Mouse (Mus musculus): Measurements from ENCODE around the gene Dnajc19.
"Not testable (repeated sequence)": the region's sequence is repeated elsewhere in the genome, so short reads cannot be mapped to it uniquely, and the experiment has no call there.

Gene Dnajc19

DNA sequence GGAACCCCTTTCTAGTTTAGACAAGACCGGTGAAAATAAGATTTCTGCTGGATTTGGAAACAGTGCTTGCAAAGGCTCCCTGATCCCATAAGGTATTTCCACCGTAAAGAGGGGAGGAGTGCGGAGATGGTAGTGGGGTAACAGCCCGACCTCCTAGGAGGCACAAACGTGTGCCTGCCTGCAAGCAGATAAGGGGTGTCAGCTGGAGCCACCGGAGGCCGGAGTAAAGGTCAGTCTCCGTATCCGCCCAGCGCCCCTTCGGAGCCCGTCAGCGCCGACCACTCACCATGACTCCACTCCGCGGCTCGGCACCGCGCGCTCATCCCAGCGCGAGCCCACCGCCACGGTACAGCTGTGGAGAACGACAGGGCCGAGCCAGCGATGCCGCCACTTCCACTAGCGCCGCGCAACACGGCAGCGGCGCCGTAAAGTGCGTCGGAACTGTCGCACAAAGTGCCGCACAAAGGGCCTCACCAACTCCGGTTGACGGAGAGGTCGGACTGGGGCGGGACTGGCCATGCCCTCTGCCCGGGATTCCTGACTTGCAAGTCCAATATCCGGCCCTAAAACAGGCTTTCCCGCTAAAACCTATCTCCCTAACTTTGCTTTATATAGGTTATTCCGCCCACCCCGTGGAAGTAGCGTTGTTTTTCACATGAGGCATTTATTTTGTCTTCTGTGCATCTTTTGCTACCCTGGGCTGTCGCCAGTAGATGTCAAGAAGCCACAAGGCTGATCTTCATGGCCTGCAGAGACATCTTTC lies at the start of gene Dnajc19:
Gene Dnajc19, minus strand, starts transcription at position 422 of the 763 bp plus-strand sequence.
- peak; percentile 77 to 85 for DNase-seq (ENCODE audit: low read depth in 2 of 2, low spot score in 2 of 2)

DNA sequence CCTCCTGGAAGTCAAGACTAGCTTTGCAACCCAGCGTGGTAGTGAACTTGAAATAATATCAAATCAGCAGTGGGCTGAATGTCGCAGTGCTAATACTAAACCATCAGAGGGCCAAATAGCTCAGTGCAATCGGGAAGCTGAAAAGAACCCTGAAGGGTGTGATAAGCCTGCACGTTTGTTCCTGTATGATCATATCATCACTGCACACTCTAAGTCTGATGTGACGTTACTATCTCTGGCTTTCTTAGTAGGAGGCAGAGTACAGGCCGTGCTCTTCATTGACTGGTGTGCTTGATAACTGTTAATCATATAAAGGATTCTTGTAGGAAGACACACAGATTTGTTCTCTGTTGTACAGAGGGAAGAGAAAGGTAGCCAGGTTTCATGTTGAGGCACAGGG lies 48.8 kb upstream of the Dnajc19 start:
- no peak for DNase-seq (ENCODE audit: low read depth in 2 of 2, low spot score in 2 of 2)

DNA sequence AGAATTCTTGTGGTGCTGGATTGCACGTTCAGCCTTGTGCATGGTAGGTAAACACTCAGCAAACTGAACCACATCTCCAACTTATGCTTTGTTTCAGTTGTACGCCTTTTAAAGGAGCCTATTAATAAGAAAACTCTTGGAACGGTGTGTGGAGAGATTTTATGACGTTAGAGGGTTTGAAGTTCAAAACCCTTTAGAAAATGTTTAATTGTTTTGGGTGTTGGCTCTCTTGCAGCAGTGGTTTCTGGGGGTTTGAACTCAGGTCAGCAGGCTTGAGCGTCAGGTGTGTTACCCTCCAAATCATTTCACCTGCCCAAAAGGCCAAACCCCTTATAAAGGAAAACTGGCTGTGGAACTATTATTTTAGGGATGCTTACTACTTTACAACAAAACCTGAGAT lies 40.2 kb upstream of the Dnajc19 start:
- DNase-seq (ENCODE audit: low read depth in 2 of 2, low spot score in 2 of 2) = no peak

DNA sequence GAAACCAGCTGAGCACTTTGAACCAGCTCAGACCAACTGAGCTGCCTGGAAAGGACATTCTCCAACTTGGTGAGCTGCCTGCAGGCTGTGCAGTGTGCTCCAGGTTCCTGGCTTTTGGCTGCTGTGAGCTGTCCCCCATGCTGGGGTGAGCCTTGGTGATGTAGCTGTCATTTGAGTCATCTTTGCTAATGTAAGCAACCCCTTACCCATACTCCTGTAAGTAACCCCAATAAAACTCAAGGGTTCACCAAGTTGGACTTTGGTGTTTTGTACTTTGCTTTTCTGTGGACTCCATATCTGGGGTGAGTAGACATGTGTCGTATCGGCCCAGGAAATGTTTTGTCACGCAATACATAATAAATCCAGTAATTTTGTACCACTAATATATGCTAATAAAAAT lies 39.7 kb upstream of the Dnajc19 start:
- DNase-seq (ENCODE audit: low read depth in 2 of 2, low spot score in 2 of 2) = no peak

DNA sequence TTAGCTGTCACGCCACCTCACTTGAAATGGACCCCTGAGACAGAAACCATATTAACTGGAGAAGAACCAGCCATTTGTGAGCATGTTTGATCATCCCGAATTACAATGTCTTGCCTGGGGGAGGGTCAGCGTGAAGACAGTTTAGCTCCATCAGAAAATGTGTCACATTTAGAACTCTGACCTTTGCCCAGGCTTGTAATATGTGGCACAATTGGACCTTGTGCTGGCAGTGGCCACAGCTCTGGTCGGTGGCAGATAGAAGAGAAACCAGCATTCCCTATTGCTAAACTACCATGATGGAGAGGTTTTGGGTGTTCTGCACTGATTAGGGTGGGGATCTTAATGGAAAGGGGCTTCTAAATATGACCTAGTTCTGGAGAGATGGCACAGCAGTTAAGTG lies 38.7 kb upstream of the Dnajc19 start:
- DNase-seq (ENCODE audit: low read depth in 2 of 2, low spot score in 2 of 2) = no peak

DNA sequence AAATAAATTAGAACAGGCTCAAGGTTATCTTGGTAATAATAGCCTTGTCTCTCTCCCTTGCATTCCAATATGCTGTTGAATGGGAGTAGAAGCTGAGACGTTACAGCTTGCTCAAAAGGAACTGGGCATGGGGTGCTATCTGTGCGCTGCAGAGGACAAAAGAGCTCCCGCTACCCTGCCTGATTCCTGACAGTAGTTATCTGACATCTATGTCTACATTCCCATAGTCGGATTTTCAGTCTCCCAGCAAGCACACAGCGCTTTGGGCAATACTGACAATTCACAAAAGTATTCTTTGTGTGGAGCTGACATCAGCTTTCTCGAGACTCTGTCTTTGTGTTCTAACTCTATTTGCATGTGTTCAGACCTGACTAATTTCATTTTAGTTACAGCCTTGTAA lies 34.7 kb upstream of the Dnajc19 start:
- no peak for DNase-seq (ENCODE audit: low read depth in 2 of 2, low spot score in 2 of 2)

DNA sequence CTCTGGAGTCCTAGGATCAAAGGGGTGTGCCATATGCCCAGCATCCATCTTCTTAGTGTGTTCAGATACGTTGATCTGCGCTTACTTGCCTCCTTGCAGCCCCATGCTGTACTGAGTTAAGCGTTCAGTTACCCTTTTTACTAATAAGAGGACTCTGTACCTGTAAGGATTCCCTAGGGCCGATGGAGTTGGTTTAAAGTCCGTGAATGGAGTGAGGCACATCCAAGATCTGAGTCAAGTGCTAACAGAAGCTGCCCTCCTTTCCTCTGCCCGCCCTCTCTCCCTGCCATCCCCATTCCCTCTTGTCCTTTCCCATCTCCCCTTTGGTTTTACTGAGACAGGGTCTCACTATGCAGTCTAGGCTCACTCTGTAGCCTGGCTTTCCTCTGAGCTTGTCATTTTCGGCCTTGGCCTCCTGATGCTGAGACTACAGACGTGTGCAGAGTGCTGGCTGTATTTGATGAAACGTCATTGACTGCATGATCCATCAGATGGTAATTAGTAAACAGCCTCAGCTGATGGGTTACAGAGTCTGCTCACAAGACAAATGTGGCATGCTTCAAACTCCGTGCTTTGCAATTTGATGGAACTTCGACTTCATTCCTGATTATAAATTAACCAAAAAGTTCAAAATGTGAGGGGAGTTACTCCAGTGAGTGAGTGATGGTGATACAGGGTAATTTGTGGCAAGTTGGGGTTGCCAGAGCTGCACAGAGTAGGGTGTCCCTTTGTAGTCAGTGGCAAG lies 31.0 kb upstream of the Dnajc19 start:
- DNase-seq (ENCODE audit: low read depth in 2 of 2, low spot score in 2 of 2) = no peak

DNA sequence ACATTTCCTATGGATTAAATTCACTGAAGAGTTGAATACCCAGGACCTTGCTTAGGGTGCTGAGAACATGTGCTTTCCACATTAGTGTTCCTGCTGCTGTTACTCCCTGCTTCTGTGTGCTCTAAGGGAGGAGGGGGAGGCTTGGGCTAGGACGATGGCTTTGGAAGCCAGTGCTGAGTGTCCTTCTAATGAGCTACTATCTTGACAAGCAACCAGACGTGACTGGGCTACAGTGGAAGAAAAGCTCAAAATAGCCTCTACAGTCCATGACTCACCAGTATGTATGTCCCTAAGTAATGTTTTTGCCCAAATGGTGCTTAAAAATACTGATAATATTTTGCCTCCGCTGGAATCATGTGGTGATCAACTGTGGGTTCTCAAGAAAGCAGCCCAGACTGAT lies 26.5 kb upstream of the Dnajc19 start:
- no peak for DNase-seq (ENCODE audit: low read depth in 2 of 2, low spot score in 2 of 2)

DNA sequence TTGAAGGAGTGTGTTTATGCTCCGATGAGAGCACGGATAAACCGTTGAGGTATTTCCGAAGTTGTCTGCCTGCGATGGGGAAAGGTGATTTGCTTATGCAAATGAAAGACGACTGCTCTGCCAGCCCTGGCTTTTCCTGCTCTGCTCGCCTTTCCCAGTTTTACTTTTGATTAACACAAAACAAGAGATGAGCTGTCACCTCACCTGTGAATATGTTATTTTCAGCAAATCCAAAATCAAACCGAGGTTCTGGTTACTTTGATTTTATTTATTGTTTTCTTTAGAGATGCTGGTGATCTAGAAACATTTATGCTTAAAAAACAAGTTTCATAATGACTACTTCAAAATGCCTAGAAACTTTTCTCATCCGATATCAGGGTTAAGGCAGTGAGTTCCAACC lies 25.3 kb upstream of the Dnajc19 start:
- DNase-seq (ENCODE audit: low read depth in 2 of 2, low spot score in 2 of 2) = no peak

DNA sequence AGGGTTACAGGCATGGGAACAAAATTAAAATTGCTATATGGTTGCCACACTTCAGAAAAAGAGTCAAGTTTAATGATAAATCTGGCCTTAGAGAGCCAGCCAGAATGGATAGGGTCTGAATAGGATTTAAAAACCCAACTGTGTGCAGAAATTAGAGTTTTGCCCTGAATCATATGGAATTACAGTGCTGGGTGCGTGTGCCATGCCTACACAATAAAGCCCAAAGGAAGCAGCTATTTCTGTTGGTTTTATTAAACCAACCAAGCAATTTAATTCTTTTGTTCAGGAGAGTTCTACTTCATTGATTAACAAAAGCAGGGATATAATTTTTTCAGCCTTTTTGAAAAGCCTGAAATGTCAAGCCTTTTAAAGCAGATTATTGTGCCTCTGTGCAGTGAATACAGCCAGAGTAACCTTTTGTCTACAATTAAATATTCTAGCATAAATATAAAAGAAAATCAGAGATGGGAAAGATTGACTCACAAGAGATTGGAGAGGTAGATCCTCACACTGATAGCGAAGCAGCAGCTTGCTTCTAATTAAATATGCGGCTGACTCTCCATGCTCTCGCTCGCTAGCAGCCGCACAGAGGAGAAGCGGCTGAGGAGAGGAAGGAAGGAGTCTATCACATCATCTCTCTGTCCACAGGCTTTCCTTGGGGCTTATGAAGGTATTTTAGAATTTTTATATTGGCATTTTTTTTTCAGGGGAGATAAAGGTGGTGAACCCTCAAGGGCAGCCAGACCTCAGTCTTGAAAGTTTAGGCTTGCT lies 23.0 kb upstream of the Dnajc19 start:
- DNase-seq (ENCODE audit: low read depth in 2 of 2, low spot score in 2 of 2) = no peak

DNA sequence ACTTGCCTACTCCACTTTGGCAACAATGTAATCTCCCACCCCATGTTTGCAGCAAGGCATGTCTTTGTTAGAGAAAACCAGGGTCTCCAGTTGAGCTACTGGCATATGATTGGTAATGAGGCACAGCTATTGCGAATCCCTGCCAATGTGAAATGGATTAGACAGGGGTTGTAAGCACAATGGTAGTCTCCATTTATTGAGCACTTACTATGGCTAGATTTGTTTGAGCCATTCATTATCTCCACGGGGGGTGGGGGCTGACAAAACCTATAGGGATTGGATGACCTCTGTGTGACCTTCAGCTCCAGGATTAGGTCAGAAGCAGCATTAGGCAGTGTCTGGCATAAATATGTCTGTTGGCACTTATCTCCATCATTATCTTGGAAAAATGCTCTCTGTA lies 21.8 kb upstream of the Dnajc19 start:
- no peak for DNase-seq (ENCODE audit: low read depth in 2 of 2, low spot score in 2 of 2)

DNA sequence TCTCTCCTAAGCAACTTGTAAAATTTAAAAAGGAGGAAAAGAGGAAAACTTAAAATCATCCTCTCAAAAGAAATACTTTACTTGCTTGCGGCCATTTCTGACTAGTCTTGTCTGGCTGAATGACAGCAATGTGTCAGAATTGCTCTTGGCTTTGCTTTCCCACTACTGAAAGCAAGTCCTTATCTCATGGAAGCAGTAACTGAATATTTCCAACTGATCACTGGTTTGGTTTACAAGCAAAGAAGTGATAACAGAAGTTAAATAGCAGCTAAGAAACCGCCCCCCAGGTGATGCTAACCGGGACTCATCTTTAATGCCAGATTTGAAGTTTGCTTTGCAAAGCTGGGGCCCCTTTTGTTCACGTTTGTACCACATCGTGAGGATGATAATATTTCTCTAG lies 2.5 kb upstream of the Dnajc19 start:
- DNase-seq (ENCODE audit: low read depth in 2 of 2, low spot score in 2 of 2) = no peak

DNA sequence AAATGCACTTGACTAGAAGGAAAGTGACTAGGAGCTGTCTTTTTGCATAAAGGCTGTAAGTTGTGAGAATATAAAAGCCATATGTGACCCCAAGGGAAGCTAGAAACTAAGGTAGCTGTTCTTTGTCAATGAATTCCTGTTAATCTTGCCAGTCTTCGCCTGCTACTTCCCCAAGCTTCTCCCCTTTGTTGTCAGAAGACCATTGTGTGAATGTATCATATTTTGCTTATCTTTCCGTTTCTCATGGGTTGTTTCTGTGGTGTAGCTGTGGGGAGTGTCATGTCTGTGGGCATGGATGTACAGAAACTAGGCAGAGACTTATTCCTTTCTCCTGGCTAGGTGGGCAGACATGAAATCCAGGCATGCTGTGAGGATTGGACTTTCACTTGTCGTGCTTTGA lies 808 bp upstream of the Dnajc19 start:
- DNase-seq (ENCODE audit: low read depth in 2 of 2, low spot score in 2 of 2) = no peak

DNA sequence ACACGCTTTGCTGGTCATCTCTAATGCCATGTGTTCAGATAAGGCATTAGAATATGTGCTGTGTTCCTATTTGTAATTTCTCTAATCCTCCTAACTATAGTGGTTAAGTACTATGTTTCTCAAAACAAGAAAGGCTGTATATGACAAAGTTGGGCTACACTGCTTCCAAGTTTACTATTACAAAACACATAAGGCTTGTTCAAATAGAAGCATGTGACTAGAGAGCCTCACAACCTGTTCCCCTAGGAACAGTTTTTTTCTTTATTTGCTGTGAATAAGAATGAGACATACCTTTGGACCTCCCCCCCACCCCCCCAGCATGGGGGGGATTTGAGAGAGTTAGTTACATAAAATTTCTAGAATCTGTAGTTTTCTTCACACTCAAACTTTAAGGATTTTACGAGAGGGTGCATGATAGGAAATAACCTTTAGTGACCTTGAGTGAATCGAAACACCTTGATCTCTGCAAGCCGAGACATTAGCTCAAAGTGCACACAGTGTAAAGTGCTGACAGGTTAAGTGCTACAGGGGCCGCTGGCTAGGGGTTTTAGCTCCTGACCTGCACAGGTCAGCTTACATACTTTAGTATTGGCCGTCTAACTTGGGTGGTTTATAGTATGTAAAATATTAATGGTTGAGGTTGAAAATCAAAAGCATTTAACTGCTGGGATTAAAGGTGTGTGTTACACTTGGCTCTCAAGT lies 4.9 kb downstream of the Dnajc19 start:
- no peak for DNase-seq (ENCODE audit: low read depth in 2 of 2, low spot score in 2 of 2)

DNA sequence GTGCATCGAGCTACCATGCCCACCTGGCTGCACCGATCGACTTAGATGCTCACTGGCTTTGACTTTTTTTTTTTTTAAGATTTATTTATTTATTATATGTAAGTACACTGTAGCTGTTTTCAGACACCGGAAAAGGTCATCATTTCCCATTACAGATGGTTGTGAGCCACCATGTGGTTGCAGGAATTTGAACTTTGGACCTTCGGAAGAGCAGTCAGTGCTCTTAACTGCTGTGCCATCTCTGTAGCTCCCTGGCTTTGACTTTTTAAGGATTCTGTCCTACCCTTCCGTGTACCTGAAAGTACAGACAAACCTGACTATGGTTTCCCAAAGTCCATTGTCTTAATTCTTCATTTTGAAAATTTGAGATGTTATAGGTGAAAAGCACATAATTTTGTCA lies 8.4 kb downstream of the Dnajc19 start:
- no peak for DNase-seq (ENCODE audit: low read depth in 2 of 2, low spot score in 2 of 2)

DNA sequence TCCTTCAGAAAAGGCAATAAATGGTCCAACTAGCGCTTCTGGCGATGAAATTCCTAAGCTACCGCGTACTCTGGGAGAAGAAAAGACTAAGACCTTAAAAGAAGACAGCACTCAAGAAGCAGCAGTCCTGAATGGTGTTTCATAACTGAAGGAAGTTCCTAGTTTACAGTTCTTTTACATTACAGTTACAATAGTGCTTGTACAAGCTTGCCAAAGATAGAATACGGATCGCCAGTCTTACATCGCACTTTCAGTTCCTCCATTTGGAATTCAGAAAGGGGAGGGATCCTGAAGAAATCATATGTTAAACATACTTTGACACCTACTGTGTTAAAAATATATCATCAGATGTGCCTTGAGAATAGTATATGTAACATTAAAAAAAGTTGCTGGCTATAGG lies 12.2 kb downstream of the Dnajc19 start:
- DNase-seq (ENCODE audit: low read depth in 2 of 2, low spot score in 2 of 2) = not testable (repeated sequence)

DNA sequence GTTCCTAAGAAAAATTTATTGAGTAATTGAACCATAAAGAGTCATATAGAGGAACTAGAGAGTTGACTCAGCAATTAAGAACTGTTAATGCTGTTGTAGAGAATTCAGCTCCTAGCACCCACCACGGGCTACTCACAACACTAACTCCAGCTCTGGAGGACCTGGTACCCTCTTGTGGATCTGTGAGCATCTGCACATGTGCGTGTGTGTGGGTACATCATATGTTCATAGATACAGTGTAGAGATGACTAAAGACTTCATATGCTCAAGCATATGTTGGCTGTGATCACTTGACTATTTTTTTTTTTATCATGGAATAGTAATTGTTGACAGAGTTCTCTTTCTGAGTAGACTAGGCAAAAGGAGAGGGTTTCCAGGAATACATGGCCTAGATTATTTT lies 18.8 kb downstream of the Dnajc19 start:
- DNase-seq (ENCODE audit: low read depth in 2 of 2, low spot score in 2 of 2) = no peak

DNA sequence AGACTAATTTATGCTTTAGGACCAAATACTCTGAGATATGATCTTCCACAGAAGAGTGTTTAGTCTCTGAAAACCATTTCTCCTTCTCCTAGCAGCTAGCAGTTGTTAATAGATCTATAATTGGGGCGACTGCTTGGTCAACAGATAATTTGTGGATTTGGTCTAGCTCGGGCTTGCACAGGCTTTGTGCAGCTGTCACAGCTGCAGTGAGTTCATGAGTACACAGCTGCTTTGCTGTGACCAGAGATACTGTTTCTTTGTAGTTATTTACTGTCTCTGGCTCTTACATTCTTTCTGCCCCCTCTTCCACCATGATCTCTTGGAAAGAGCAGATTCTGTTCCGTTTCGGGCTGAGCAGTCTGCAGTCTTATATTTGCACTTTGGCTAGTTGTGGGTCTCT lies 39.1 kb downstream of the Dnajc19 start:
- DNase-seq (ENCODE audit: low read depth in 2 of 2, low spot score in 2 of 2) = no peak

DNA sequence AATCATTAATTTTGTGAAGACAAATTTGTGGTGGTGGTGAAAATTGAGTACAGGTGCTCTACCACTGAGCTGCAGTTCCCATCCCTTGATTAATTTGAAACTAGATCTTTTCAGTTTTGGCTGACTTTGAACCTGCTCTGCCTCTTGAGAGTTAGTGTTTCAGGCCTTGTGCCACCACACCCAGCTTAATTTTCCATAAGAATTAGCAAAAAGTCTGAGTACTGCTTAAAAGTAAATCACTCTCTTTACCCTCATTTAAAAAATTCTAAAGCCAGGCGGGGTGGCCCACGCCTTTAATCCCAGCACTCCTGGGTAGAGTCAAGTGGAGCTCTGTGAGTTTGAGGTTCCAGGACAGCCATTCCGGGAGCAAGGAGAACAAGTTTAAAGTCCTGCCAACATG lies 45.4 kb downstream of the Dnajc19 start:
- no peak for DNase-seq (ENCODE audit: low read depth in 2 of 2, low spot score in 2 of 2)

DNA sequence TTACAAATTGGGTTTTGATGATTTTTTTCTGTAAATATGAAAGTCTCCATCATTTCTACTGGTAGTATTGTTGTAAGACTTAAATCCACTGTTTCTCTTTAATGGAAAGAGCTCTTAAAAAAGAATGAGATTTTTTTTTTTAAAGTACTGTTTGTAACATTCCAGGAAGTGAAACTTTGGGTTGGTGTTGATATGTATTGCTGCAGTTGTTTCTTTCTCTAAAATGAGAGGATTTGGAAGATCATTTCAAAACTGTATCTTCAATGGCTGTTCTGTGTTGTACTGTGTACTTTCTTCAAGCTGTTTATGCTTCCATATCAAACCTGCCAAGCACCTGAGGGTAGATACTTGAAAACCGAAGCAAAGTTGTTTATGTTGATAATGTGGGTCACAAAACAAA lies 46.3 kb downstream of the Dnajc19 start:
- DNase-seq (ENCODE audit: low read depth in 2 of 2, low spot score in 2 of 2) = no peak

DNA sequence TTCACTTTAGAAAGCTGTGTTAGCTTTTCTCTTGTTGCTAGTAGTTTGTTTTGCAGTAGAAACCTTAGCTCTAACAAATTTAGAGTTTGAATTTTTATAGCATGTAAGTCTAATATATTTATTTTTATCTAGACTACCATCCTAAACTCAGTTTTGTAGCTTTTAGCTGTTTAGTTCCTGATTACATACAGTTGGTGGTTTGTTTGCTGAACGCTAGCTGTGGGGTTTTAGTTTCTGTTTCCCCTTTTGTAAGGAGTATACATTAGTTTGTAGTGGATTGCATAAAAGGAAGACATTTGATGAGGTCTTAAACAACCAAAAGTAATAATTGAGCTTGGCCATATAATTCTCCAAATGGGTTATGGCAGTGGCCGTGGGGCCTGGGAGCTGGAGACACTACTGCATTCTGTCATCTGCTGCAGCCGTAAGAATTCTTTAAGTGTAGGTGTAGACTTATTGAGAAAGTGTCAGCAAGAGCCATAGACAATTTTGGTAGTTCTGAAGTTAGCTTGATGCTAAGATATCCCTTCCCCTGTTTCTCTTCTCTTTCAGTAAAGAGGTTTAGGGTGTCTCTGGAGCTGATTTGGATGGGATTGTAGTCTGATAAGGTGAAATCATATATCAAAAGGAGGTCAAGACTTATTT lies 47.3 kb downstream of the Dnajc19 start:
- DNase-seq (ENCODE audit: low read depth in 2 of 2, low spot score in 2 of 2) = no peak

Measured in CD8-positive naive resting alpha-beta T cell, adult 2 months (primary cell).